Mouse (Mus musculus) thymus, postnatal 36 days (tissue): ENCODE data around the gene Pfn3.
"Not testable (repeated sequence)": the region's sequence is repeated elsewhere in the genome, so short reads cannot be mapped to it uniquely, and the experiment has no call there.

Experiments used
- DNase-seq, 2 experiments: peaks; one replicate each; pipeline ENCODE4 v3.0.0; 2022; ENCODE audit warnings: mixed read lengths in 2 of 2

Pfn3 gene

DNA sequence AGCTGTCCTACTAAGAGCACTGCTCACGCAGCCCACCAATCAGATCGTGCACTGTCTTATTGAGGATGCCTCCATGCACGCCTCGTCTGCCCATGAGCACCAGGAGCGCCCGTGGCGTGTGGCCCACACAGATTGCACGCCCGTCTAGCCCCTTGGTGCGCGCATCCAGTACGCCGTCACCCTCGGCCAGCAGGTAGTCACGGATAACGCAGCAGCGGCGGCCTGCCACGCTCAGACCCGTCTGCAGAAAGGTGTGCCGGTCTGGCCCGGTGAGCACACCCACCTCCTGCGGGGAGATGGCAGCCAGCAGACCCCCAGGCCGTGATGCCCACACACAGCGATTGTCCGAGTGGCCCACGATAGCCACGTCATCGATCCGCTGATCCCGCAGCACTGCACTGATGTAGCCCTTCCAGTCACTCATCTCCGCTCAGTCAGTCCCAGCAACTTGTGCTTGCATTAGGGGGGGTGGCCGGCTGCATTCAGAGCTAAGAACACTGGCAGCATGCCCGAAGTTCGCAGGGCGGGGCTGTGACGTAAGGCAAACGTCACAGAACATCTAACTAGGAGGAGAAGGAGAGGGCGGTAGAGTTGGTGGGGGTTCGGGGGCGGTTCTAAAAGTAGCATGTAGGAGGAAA, at the start of gene Pfn3:
Gene Pfn3 (minus strand): TSS at position 490 of the 638 bp plus-strand sequence.
- DNase-seq, result no peak

DNA sequence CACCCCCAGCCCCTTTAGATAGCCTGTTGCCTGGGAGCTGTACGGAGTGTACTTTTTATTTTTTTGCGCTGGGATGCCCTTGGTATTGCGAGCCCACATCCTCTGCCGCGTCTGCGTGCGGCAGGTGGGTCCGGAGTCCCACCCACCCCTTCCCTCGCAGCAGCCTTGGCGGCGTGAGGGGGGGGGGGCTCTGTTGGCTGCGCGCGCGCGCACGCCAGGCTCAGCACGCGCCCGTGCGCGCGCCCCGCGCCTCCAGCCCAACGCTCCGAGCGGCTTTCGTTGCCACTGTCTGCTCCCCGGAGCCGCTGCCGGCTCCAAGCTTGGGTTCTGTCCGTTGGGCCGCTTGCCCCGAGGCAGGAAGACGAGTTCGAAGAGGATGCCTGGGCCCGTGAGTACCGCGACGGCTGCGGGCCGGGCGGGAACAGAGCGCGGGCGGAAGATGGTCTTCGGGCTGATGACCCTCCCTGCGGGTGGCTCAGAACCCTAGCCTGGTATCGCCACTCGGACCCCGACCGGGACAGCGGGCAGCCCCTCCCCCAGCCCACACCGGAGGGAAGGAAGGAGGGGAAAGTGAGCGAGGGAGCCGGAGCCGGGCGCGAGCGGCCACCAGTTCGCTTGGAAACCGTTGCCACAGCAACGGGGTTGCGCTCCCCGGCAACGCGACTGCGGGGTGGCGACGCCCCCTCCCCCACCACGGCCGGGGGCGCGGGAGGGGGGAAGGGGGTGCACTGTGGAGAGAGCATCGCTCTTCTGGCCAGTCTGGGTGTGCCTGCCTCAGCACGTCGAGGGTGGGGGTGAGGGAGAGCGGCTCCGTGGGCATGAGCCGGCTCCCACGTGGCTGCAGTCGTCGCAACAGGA, 49.2 kb upstream of the Pfn3 start, which contains the start of gene Prr7:
Gene Prr7 (plus strand): TSS at position 241 of the 858 bp plus-strand sequence.
- peak; percentile 67 to 83 for DNase-seq

DNA sequence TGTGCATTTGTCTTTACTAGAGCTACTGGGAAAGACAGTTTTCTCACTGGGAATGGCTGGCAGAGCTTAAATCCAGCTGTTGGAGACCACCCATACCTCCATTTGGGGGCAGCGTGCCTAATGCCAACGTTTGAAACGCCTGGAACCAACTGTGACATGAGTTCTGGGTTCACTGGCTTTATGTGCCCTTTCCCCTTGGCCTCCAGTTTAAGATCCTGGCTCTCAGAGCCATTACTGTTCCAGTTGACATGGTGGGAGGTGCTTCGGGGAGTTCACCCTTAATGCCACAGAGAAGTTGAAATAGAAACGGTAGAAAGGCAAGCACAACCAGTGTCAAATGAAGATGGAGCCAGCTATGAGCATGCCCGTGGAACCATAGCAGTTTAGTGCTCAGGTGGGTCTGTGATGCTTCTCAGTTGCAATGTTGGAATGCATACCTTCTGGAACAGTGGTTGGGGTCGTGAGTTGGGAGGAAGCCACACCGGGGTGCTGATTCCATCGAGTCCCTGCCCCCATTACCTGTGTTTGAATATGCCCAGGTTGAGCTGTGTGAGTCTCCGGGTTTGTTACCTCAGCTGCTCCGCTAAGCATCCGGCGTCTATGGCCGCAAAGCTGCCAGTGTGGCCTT, 48.5 kb upstream of the Pfn3 start:
- DNase-seq, result peak in 1 of 2 experiments; percentile 24

DNA sequence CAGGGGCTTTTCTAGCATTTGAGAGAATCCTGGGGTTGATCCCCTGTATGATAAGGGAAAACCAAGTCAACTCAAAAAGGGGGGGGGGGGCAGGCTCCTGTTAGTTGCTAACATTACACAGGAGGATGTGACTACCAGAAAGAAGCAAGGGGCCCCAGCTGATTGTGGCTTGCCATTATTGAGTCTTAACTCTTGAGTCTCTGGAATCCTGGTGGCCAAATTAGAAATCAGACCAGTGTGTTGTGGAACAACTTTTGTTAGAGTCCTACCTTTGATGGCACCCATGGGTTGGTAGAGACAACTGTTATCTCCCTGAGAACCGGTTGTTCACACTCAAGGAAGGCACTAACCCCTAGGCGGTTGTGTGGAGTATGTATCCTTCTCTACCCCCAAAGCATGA, 47.9 kb upstream of the Pfn3 start:
- no peak for DNase-seq

DNA sequence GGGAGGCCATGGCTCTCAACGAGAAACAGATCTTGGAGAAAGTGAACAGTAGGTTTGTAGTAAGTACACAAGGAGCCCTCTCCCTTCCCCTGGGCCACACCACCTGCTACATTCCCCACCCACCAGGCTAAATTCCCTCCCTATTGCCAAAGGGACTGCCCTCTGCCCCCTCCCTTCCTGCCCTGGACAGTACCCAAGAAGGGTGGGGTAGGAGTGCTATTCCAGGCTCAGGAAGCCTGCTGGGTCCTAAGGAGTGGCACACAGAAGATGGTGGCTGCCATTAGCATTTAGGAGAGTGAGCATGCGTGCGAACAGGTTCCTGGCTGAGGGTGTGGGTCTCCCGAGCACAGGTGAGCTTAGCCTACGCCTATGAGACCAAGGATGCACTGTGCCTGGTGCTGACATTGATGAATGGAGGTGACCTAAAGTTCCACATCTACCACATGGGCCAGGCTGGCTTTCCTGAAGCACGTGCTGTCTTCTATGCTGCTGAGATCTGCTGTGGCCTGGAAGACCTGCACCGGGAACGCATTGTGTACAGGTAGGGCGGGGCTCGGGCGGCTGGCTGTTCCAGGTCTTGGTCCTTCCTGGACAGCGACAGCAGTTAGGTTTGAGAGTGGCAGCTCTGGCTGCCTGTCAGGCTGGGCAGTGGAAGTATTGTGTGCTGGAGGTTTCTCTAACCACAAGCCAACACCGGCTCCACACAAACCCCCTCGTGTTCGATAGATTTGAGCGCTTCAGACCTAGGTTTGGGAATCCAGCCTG, 36.9 kb upstream of the Pfn3 start:
- peak in 1 of 2 experiments; percentile 8 for DNase-seq

DNA sequence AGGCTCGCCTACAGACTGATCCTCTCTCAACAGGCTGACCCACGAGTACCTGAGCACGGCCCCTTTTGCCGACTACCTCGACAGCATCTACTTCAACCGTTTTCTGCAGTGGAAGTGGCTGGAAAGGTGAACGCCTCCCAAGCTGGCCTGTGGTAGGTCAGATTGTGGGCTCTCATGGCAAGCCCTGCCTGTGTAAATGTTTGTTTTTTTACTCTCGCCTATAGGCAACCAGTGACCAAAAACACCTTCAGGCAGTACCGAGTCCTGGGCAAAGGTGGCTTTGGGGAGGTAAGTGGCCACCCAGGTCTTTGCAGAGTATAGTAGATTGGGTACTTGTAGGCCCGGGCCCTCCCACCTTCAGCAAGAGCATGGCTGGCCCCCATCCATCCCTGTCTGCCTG, 36.3 kb upstream of the Pfn3 start:
- DNase-seq, result peak in 1 of 2 experiments; percentile 13

DNA sequence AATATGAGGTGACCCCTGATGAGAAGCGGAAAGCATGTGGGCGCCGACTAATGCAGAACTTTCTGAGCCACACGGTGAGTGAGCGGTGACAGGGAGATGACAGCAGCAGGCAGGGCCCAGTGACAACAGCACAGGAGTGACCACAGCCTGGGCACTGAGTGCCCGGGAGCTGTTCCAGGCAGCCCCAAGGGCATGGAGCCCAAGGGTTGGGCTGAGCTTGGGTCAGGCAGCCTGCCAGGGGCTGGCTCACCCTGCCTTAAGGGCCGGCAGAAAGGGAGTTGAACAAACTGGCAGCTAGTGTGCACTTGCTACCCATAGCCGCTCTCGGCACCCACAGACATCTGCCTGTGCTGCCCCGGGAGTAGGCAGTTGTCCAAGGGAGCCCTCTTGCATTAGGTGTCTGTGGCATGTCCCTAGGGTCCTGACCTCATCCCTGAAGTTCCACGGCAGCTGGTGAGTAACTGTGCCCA, 35.5 kb upstream of the Pfn3 start:
- peak in 1 of 2 experiments; percentile 33 for DNase-seq

DNA sequence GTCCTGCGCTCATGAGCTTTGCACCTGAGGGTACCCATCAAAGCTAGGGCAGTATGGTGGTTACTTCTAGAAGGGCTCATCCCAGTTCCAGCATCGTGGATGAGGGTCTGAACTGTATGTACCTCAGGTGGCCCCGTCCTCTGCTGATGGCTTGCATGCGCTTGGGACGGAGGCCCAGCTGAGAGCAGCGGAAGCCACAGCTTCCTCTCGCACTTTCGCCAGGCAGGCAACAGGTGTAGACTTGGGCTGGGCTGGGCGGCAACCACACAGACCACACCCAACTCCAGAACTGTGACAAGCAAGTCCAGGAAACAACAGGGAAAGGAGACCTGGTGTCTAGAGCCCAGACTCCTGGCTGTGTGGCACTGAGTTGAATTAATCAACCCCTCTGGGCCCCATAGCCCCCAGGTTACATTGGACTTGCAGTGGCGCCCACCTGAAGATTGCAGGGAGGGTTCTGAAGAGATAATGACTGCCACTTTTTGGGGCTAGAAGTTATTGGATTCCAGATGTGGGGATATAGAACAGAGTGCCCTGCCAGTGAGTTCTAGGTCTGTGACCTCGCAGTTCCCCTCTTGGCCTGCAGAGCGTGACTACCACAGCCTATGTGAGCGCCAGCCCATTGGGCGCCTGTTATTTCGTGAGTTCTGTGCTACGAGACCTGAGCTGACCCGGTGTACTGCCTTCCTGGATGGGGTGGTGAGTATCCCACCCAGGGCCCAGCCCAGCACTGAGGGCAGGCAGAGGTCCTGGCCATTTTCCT, 34.8 kb upstream of the Pfn3 start:
- DNase-seq, result peak; percentile 76 to 86

DNA sequence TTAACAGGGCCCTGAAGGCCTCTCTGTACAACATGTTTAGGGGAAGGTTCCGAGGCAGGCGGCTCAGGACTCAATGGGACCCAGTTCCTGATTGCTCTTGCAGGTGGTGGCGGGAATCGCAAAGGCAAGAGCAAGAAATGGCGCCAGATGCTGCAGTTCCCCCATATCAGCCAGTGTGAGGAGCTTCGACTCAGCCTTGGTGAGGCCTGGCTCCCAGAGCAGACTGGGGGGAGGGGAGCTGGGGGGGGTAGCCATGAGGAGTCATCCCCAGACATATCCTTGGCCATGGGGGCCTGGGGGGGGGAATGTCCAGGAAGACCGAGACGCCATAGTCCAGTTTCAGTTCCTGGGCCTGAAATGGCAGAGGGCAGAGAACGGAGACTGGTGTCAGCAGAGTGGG, 34.2 kb upstream of the Pfn3 start:
- peak; percentile 49 to 69 for DNase-seq

DNA sequence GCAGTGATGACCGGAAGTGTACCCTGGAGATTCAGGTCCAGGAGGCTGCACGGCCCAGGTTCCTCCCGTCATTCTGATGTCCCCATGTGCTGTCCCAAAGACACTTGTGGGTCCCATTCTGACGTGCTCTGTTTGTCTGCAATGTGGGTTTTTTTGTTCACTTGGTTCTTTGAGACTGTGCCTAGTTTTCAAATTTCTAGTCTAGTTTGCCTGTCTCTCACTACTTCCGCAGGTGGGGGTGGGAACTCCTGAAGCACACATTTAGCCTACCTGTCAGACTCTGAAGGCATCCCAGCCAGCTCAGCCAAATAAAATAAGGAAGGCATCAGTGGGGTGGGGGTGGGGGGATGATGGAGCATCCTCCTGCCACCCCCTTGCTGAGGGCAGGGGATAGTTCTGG, 33.1 kb upstream of the Pfn3 start:
- DNase-seq, result no peak

DNA sequence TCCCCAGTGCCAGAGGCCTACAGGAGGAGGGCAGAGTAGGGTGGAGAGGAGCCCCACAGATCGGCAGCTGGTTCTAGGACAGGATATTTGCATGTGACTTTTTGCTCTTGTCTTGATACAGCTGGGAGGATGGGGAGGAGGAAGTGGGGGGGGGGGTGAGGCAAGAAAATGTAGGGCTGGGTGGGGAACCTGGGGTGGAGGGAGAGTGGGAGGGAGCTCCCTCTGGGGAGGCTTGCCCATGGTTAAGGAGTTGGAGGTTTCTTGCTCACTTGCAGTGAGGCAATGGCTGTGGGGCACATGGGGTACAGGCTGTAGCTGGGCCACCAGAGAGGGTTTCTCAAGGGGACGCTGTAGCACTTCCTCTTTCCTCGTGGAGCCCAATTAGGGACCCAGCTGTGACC, 32.5 kb upstream of the Pfn3 start:
- DNase-seq, result peak; percentile 69 to 83

DNA sequence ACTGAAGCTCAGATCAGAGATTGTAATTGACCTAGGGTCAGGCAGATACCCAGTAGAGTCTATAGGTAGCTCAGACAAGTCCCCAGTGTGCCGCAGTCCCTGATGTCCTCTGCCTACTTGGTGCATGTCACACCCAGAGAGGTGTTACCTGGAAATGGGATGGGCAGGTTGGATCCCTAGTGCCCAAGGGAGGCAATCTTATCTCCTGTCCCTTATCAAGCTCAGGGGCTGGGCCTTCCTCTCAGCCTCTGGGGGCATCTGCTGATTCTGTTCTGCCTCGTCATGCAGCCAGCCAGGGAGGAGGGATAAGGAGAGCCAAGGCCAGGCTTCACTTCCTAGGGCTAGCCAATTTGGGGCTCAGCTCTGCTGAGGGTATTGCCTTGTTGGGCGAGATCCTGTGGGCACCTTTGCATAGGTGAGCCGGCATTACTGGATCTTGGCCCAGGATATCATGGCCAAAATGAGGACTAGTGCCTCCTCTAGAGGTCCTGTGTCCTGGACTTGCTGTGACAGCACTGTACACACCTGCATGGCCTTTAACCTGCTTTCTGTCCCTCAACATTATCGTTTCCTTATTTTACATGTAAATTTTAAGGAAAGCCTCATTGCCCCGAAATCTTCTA, 31.6 kb upstream of the Pfn3 start:
- peak in 1 of 2 experiments; percentile 45 for DNase-seq

DNA sequence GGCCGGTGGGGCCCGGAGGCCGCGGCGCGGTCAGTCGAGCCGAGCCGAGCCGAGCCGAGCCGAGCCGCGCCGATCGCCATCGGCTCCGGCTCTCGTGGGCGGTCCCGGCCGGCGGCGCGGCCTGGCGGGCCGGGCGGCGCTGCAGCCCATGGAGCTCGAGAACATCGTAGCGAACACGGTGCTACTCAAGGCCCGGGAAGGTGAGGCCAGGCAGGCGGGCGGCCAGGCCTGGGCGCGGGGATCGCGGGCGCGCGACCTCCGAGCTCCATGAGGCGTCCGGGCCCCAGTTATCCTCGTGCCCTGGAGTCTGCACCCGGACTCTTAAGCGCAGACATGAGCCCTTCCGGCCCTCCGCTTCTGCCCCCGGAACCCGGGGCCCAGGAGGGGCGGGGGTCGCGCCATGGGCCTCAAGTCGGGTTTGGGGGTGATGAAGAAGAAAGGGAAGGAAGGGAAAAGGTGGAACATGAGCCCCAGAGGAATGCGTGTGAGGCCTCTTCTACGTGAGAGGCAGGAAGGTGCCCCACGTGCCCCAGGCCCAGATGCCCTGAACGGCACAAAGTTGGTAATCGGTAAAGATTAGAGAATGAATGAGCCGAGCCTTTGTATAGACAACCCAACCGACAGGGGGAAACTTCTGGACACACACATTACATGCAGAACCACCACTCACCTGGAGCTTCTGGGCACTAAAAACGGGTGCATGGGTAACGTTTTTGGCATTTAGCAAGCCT, 30.5 kb upstream of the Pfn3 start:
- DNase-seq, result peak; percentile 61 to 72

DNA sequence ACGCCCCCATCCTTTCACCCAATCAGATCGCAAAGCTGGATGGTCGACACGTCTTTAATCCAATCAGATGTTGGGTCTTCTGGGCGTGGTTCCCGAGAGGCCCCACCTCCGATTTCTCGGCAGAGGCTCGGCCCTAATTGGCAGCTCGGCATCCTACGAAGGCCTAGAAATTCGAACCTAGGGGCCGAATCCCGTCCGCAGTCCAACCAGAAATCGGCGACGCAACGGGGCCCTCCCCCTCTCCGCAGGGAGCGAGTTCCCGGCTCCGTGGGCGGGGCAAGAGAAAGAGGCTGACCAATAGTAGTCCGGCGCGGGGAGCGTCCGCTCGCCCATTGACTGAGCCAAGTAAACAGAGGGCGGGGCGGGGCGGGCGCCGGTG, 29.9 kb upstream of the Pfn3 start, which contains the start of gene Grk6:
Gene Grk6 (plus strand): TSS at position 136 of the 379 bp plus-strand sequence.
- peak; percentile 99 to 100 for DNase-seq

DNA sequence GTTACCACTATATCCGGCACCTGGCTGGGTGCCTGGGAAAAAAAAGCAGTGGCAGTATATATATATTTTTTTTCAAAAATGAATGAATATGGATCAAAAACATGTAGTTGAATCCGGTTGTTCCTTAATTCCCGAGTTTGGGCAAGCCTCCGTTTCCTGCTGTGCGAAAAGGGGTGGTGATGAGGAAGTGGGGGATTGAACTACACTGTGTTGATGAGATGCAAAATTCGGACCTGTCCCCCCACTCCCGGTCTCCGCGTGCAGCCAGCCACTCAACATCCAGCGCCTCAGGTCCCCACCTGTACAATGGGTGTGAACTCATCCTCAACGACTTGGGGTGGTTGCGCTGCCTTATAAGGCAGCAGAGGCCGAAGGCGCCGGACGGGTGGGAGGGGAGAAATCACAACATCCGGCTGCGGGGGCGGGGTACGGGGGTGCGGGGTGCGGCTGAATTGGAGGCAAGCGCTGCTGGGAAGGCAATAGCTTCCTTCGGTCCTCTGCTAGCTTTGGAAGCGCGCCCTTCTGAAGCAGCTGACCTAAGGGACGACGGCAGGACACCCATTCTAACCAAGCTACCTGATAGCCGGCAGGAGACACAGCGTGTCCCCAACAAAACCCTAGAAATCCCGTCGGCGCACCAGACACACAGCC, 29.4 kb upstream of the Pfn3 start:
- peak in 1 of 2 experiments; percentile 88 for DNase-seq

DNA sequence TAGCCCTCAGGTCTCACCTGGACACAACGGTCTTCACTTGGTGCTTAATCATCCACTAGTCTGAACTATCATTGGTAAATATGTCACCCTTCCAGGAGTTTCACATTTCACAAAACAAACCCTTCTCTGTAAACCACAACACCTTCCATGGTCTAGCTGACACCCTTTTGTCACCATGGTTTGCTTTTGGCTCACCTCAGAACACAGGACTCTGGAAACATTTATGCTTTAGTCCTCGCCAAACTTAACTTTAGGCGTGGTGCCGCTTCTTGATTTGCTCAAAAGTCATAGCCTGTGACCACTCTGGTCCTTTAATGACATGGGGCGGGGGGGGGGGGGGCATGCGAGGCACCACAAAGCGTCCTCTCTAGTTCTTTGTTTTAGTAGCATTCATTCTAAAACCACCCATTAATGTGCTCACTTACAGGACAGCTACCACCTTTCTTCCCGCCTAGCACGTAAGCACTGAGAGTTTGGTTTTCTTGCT, 28.8 kb upstream of the Pfn3 start:
- DNase-seq, result no peak

DNA sequence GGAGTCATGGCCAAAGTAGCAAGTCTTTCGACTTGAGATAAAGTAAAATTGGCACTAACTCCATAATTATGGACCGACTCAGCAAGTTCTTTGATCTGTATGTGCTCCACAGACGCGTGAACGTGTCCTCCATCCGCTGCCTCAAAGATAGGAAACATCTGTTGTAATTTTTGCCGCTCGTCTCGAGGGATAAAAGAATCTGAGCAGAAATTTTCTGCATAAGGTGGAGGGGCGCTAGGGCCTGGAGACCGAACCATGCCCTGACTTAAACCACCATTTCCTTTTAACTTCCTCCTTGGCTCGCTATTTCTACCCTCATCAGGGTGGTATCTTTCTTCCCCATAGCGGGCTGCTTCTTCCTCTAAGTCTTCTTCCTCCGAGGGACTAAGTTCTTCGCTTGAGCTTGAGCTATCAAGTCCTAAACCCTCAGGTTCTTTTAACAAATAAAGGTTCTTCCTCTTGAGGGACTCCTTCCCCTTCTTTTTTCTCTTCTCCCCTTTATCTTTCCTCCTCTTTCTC, 22.1 kb upstream of the Pfn3 start:
- not testable (repeated sequence) for DNase-seq

DNA sequence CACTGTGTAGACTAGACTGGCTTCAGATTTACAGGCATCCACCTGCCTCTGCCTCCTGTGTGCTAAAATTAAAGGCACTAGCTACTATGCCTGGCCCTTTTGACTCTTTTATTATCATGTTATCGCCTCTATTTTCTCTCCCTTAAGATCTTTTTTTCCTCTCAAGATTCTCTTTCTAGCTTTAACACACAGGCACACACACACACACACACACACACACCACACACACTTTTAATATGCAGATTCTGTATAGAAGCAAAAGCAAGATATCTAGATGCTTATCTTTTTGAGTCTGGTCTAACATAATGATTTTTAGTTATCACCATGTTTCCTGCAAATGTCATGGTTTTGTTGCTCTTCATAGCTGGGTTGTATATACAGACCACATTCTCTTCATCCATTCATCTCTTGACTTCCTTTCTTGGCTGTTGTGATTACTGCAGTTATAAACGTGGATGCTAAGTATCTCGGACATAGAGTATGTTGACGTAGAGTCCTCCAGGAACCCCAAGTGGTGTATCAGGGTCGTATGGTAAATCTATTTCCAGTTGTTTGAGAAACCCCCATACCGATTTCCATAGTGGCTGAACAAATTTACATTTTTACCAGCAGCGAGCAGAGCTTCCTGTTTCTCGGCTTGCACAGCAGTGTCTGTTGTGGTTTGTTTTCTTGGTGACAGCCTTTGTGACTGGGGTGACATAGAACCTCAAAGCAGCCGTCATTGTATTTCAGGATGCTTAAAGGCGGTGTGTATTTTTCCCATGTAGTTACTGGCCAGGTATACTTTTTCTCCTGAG, 17.1 kb upstream of the Pfn3 start:
- peak; percentile 58 to 71 for DNase-seq

DNA sequence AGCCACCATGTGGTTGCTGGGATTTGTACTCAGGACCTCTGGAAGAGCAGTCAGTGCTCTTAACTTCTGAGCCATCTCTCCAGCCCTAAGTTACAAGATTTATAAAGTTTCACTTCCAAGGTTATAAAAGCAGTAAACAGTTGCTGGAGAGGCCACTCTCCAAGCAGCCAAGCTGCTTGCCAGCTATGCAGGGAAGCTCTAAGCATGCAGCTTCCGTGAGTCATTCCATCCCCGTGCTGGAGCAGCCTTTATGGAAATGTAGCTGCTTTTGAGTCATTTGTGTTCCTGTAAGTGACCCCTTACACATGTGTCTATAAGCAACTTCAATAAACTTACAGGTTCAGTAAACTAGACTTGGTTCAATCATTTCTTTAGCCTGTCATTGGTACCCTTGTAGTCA, 15.5 kb upstream of the Pfn3 start:
- no peak for DNase-seq
